Mouse (Mus musculus) Patski (cell line): ENCODE data around the gene Sv2b. TPM values are rescaled to one million over a fixed set of nuclear protein-coding genes. Genes with fewer than 3 reads are reported as not detected.
"Not testable (repeated sequence)": the region's sequence is repeated elsewhere in the genome, so short reads cannot be mapped to it uniquely, and the experiment has no call there.

Experiments used
- ATAC-seq: fragments of 100-300 bp; one replicate; pipeline ENCODE4 v1.8.0; 2021
- CTCF ChIA-PET: fragments of 350-600 bp; sonication (Branson Sonifier 250); formaldehyde crosslinking; loops from one replicate; lab custom pipeline; 2022; ENCODE audit warnings: inconsistent platforms; lab: Charles Lee
- POLR2A ChIA-PET: fragments of 350-600 bp; sonication (Branson Sonifier 250); formaldehyde crosslinking; loops from one replicate; lab custom pipeline; 2022; ENCODE audit warnings: antibody characterized with exemption, inconsistent platforms; lab: Charles Lee
- DNase-seq: peaks from one replicate; pipeline ENCODE4 v3.0.0-alpha.2; 2011; ENCODE audit warnings: low read depth, low spot score
- H3K27me3 ChIP-seq: fragments of 371-371 bp; one replicate; pipeline ENCODE4 v1.5.1; 2021
- CTCF ChIP-seq: fragments of 100-300 bp; IDR thresholded peaks from one replicate; pipeline ENCODE4 v1.5.1; 2021
- in situ Hi-C: fragments of 300-500 bp; cut with MboI; formaldehyde crosslinking; loops from 3 replicates; pipeline ENCODE4 v1.11.1; 2018; ENCODE audit warnings: low pct_unique_long_range_greater_than_20kb, mixed read lengths
- polyA plus RNA-seq: library from polyadenylated mRNA; unstranded; gene quantifications from one replicate; pipeline ENCODE4 v1.2.3, GENCODE M21; 2021

Sv2b gene
- polyA plus RNA-seq, 1 experiment from 2014 or later: 0.04 TPM

DNA sequence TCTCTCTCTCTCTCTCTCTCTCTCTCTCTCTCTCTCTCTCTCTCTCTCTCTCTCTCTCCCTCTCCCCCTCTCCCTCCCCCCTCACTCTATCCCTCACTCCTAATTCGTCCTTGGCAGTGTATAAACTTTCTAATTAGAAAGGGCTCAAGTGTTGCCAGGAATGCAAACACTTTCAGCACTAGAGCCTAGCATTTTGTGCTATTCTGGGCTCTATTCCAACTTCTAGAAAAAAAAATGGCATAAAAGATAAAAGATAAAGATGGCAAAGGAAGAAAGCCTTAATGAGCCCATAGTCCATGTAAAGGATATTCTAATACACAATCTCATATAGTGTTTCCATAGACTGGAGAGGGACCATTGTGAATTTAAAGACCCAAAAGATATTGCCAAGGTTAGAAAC, 88.3 kb downstream of the Sv2b start:
- CTCF ChIA-PET: no interaction called here
- TF ChIP-seq CTCF: no peak
- POLR2A ChIA-PET: no interaction called here
- in situ Hi-C loops: no loop called here
- DNase-seq: no peak
- ATAC-seq: no peak
- H3K27me3 ChIP-seq: no peaks in the 10 kb centered on the region

DNA sequence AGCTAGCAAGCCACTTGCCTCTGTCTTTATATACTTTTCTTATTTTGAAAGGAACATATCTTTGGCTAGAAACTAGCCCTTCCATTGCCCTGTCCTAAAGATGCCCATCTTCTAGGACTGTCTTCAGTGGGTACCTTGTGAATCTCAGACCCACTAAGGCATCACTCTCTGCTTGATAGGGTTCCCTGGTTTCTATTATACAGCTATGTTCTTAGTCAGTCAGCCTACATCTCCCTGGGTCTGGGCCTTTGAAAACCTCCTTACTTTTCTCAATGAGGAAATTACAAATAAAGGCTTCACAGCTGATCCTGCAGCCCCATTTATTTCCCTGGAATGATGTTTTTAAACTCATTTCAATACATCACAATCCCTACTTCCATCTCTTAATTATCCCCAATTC, 88.8 kb downstream of the Sv2b start:
- no peak for TF ChIP-seq CTCF
- in situ Hi-C loops: no loop called here
- ChIA-PET POLR2A (no interaction called here), CTCF (interaction anchor here (1.2 to 1.5 kb wide), 2 partner anchors 9 to 13 kb away, joined by 4 to 5 read pairs; no protein-coding TSS in a partner anchor)
- no peak for ATAC-seq
- H3K27me3 ChIP-seq: no peaks in the 10 kb centered on the region
- DNase-seq: no peak

DNA sequence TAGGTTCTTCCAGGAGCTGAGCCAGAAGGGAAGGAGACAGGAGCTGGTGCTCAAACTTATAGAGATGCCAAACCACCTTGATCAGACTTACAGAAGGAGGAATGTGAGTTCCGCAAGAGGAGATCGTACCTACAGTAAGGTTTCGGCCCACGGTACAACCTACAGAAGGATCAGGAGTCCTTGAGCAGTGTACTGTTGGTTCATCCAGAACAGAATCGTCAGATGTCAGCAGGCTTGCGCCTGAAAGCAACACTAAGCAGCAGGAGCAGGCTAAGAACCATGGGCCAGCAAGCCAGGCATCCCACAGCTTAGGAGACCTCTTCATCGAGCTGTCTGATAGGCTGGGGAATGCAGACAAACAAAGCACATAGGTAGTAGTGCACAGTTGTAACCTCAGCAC, 92.9 kb downstream of the Sv2b start:
- H3K27me3 ChIP-seq: no peaks in the 10 kb centered on the region
- DNase-seq (no peak), ATAC-seq (no peak)
- TF ChIP-seq CTCF: no peak
- ChIA-PET POLR2A (no interaction called here), CTCF (no interaction called here)
- in situ Hi-C loops: loop anchor here (5.0 kb wide), 1 partner anchor 79 kb away; no protein-coding TSS in a partner anchor

DNA sequence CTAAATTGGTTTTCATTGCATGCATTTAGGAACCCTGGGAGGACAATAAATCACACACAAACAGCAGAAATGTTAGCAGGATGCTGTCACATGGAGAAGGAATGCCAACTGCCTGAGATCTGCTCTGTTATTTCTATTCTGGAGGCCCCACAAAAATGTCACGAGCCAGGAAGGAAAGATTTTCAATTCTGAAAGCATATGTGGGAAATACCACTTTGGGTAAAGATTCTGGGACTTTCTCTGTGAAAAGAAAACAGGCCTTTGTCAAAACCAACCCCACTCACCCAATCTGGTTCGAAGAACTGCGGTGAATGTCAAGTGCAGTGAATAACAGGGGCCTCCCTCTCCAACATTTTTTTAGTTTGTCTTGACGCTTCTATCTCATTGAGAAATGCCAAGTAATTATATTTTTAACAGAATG, 99.8 kb downstream of the Sv2b start:
- H3K27me3 ChIP-seq: no peaks in the 10 kb centered on the region
- ChIA-PET CTCF (no interaction called here), POLR2A (interaction anchor here (0.7 kb wide), 2 partner anchors 27 to 51 kb away, joined by 3 to 5 read pairs; no protein-coding TSS in a partner anchor)
- no peak for TF ChIP-seq CTCF
- ATAC-seq: no peak
- DNase-seq: peak; percentile 28
- in situ Hi-C loops: no loop called here

DNA sequence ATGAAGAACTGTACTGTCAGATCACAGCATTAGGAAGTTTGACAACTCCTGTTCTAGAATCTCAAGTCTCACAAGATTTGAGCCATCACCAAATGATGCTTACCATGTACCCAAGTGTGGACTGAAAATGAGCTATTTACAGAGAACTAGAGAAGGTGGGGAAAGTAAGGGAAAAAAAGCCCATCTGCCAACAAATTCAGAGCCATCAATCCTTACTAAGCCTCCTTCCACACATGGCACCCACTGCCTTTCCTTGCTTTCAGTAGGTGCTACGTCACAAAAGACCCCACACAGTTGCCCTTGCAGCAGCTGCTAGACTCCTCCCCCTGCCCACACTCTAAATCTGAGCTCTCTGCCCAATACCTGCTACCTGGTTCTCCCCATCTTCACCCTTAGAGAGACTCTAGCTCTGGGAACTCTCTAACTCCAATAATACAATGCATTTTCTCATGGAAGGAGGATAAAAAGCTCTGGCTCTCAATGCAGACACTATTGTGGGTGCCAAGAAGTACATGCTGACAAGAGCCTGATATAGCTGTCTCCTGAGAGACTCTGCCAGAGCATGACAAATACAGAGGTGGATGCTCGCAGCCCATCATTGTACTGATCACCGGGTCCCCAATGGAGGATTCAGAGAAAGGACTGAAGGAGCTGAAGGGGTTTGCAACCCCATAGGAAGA, 101.0 kb downstream of the Sv2b start:
- no peak for ATAC-seq
- ChIA-PET POLR2A (no interaction called here), CTCF (interaction anchor here (1.1 to 1.3 kb wide), 2 partner anchors 11 to 15 kb away, joined by 3 to 4 read pairs; no protein-coding TSS in a partner anchor)
- no peaks in the 10 kb centered on the region for H3K27me3 ChIP-seq
- no peak for TF ChIP-seq CTCF
- DNase-seq: no peak
- in situ Hi-C loops: no loop called here

DNA sequence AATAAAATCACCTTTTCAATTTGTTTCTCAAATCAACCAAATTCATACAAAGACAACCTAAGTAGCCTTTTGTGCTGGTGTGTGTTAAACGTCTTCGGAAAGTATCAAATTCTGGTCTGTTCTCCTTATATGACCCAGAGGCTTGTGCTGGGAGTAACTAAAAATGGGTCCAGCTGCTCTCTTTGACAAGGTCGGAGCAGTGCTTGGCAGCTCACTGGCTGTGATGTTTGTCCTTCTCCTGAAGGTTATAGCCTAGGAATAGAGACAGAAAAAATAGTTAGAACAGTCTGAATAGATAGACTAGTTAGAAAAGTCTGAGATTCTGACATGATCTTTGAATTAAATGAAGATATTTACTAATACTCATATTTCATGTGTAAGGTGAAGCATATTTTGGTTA, 102.4 kb downstream of the Sv2b start:
- no peak for TF ChIP-seq CTCF
- POLR2A ChIA-PET: no interaction called here
- CTCF ChIA-PET: interaction anchor here (0.8 kb wide), 1 partner anchor 38 kb away, joined by 3 read pairs; no protein-coding TSS in a partner anchor
- no peak for ATAC-seq
- no peaks in the 10 kb centered on the region for H3K27me3 ChIP-seq
- no peak for DNase-seq
- in situ Hi-C loops: no loop called here

DNA sequence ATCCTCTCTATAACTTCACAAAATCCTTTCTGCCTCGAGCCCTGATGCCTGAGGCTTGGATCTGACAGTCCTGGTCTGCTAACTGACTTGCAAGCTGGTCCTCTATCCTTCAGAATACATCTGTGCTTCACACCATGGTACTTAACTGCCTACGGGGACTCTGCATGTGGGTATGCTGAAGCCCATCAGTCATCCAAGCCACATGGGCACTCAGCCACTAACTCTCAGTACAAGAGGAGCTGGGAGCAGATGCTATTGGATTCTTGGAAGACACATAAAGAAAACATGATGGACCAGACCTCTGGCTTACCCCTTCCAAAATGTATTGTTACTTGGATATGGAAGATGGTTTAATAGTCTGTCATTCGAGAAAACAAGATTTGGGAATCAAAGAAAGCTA, 103.7 kb downstream of the Sv2b start:
- CTCF ChIA-PET: interaction anchor here (1.0 to 1.4 kb wide), 2 partner anchors 10 to 49 kb away, joined by 3 to 4 read pairs; no protein-coding TSS in a partner anchor
- no peaks in the 10 kb centered on the region for H3K27me3 ChIP-seq
- POLR2A ChIA-PET: no interaction called here
- ATAC-seq: no peak
- in situ Hi-C loops: no loop called here
- no peak for TF ChIP-seq CTCF
- no peak for DNase-seq

DNA sequence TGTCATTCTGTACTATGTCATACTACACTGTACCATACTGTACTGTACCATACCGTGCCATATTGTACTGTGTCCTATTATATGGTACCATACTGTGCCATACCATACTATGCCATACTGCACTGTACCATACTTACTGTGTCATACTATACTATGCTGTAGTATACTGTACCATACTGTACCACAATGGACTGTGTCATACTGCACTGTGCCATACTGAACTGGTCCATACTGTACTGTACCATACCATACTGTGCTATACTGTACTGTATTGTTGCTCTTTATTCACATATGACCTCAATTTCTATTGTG, 114.2 kb downstream of the Sv2b start:
- in situ Hi-C loops, H3K27me3 ChIP-seq, ATAC-seq, DNase-seq, CTCF ChIA-PET, POLR2A ChIA-PET: not testable (repeated sequence)

DNA sequence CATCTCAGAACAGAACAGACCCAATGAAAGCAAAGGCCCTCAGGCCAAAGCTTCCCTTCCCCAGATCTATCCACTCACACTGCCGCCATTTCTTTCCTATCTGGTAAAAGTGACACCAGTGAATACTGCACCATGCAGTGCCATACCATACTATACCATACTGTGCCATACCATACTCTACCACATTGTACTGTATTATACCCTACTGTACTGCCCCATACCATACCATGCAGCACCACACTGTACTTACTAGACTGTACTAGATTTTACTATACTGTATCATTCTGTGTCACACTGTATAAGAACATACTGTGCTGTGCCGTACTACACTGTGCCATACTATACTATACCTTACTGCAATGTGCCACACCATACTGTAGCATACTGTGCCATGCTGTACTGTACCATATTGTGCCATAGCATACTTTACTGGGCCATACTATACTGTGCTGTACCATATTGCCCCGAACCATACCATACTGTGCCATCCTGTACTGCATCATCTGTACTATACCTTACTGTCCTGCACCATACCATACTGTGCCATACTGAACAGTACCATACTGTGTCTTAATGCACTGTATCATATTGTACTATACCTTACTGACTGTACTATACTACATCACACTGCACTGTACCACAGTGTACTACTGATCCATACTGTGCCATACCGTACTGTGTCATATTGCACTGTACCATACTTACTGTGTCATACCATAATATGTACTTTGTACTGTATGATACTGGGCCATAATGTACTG, 114.7 kb downstream of the Sv2b start:
- POLR2A ChIA-PET: no interaction called here
- no peak for ATAC-seq

DNA sequence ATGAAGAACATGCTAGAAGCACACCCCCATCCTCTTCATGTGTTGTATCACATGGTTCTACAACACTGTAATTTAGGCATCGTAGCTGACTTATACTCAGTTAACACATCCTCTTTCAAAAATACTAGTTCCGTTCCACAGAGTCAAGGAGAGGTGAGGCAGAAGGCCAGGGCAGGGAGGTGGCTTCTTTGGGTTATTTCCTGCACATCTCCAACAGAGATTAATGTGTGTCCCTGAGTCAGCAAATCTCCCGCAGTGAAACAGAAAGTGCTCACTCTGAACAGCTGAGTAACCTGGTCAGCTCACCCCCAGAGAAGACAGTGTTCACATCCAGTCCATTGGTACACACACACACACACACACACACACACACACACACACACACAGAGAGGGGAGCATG, 118.9 kb downstream of the Sv2b start:
- CTCF ChIA-PET: no interaction called here
- no peak for ATAC-seq
- POLR2A ChIA-PET: interaction anchor here (1.0 kb wide), 1 partner anchor 10 kb away, joined by 4 read pairs; no protein-coding TSS in a partner anchor
- TF ChIP-seq CTCF: no peak
- no peaks in the 10 kb centered on the region for H3K27me3 ChIP-seq
- in situ Hi-C loops: no loop called here
- no peak for DNase-seq

More for the DNA sequence above, 114.7 kb downstream of the Sv2b start:
- CTCF ChIA-PET: interaction anchor here (1.1 to 1.4 kb wide), 2 partner anchors 14 to 18 kb away, joined by 3 read pairs; no protein-coding TSS in a partner anchor
- in situ Hi-C loops: no loop called here
- H3K27me3 ChIP-seq: no peaks in the 10 kb centered on the region
- no peak for TF ChIP-seq CTCF
- no peak for DNase-seq

DNA sequence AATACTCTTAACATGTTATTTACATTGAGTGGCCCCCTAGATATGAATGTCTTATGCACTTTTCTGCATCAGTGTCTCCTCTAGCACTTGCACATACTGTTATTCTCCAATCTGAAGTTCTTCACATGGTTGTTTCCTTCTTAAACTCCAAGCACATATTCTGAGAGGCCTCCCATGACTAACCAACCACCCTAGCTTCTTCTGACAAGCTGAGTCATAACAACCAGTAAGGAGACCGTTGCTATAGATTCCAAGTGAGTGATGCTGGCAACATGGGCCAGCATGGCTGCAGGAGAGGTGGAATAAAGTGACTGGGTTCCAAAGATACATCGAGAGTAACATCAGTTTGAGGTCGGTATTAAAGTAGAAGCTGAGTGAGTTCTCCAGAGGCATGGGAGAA, 134.0 kb downstream of the Sv2b start:
- ATAC-seq (no peak), DNase-seq (no peak)
- ChIA-PET POLR2A (no interaction called here), CTCF (no interaction called here)
- in situ Hi-C loops: no loop called here
- TF ChIP-seq CTCF: no peak
- H3K27me3 ChIP-seq: peaks cover 14% of the 10 kb centered on the region
